Mouse (Mus musculus): ENCODE results near the gene Sema6b.

Gene Sema6b

GRCm38 (mm10) chr17:56139858-56140595 lies at the start of gene Sema6b:
TSS of gene Sema6b (minus strand) at chr17:56140343.
- DNase-seq (ENCODE audit: low spot score in 2 of 2), result peak in 1 of 2 experiments; percentile 68

GRCm38 (mm10) chr17:56185281-56186141 lies 45.4 kb upstream of the Sema6b start:
- no peak for DNase-seq (ENCODE audit: low spot score in 2 of 2)

DNA sequence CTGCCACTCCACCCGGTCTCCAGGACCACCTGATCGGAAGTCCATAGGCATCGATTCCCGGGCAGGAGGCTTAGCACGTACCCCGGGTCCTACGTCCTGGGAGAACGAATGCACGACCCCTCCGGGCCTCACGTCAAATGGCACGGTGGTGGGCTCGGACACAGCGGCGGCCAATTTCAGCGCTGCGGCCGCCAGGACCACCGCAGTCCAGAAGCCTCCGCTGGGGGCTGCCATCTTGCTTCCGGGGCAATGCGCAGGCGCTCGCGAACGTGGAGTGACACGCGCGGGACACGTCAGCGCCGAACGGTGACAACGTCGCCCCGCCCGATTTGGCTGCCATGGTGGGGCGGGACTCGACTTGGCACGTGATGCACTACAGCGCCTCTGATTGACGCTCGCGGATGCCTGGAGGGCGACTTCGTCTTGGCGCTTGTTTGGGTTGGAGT lies 43.5 kb upstream of the Sema6b start, which contains the start of gene Mydgf:
Gene Mydgf (minus strand): TSS at position 263 of the 446 bp plus-strand sequence.
- peak; percentile 85 to 97 for DNase-seq (ENCODE audit: low spot score in 2 of 2)

GRCm38 (mm10) chr17:56182975-56183657 lies 43.0 kb upstream of the Sema6b start:
- DNase-seq (ENCODE audit: low spot score in 2 of 2), result no peak

DNA sequence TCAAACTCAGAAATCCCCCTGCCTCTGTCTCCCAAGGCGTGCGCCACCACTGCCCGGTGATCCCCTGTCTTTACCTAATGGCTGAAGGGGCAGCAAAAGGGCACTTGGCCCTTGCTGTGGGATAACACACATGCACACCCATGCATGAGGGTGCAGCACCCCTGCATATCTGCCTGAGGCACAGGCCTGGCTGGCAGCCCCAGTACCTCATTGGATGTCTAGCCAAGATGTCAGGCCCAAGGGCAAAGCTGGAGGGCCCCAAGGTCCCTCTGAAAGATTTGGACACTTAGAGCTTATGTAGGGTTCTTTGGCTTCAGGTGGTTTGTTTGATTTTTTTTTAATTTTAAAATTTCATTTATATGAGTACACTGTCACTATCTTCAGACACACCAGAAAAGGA lies 35.3 kb upstream of the Sema6b start:
- DNase-seq (ENCODE audit: low spot score in 2 of 2), result no peak

- DNase-seq (ENCODE audit: low spot score in 2 of 2), result peak in 1 of 2 experiments; percentile 46
Measured at GRCm38 (mm10) chr17:56173401-56174046, 33.4 kb upstream of the Sema6b start.

DNA sequence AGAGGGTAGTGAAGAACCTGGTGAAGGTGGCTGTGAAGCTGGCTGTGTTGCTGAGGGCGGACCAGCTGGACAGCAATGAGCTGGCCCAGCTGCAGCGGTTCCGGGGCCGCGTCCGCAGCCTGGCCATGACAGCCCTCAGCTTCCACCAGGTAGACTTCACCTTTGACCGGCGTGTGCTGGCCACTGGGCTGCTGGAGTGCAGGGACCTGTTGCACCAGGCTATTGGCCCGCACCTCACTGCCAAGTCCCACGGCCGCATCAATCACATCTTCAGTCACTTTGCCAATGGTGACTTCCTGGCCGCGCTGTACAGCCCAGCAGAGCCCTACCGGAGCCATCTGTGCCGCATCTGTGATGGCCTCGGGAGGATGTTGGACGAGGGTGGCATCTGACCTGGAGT lies 31.7 kb upstream of the Sema6b start:
- no peak for DNase-seq (ENCODE audit: low spot score in 2 of 2)

DNA sequence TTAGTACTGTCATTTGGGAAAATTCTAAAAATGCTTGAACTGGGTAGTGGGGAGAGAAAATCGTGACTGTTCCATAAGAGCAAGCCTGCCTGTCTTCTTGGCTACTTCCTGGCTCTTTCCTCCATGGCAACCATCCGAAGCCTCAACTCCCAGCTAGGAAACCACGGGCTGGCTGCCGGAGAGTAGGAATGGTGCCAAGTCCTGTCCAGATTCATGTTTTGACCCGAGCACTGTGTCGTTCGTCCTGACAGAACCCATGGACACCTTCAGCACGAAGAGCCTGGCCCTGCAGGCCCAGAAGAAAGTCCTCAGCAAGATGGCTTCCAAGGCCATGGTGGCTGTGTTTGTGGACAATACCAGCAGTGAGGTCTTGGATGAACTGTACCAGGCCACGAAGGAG lies 31.3 kb upstream of the Sema6b start:
- DNase-seq (ENCODE audit: low spot score in 2 of 2), result no peak

GRCm38 (mm10) chr17:56170636-56171035 lies 30.5 kb upstream of the Sema6b start:
- DNase-seq (ENCODE audit: low spot score in 2 of 2), result no peak

- DNase-seq (ENCODE audit: low spot score in 2 of 2), result no peak
Measured at GRCm38 (mm10) chr17:56169830-56170229, 29.7 kb upstream of the Sema6b start.

DNA sequence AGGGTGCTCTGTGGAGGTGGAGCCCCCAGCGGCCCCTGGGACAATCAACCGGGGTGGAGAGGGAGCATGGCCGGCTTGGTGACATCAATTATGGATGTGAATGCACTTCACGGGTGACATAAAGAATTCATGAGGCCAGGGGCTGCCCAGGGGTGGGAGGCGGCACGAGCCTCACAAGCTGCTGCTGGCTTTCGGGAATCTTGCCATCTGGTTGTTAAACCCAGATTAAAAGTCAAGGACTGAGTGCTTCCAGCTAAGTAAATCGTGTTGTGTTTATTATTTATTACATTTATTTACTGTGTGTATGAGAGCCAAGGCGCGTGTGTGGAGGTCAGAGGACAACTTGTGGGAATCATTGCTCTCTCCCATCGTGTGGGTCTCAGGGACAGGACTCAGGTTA lies 25.5 kb upstream of the Sema6b start:
- DNase-seq (ENCODE audit: low spot score in 2 of 2), result no peak

GRCm38 (mm10) chr17:56164510-56164909 lies 24.4 kb upstream of the Sema6b start:
- DNase-seq (ENCODE audit: low spot score in 2 of 2), result no peak

DNA sequence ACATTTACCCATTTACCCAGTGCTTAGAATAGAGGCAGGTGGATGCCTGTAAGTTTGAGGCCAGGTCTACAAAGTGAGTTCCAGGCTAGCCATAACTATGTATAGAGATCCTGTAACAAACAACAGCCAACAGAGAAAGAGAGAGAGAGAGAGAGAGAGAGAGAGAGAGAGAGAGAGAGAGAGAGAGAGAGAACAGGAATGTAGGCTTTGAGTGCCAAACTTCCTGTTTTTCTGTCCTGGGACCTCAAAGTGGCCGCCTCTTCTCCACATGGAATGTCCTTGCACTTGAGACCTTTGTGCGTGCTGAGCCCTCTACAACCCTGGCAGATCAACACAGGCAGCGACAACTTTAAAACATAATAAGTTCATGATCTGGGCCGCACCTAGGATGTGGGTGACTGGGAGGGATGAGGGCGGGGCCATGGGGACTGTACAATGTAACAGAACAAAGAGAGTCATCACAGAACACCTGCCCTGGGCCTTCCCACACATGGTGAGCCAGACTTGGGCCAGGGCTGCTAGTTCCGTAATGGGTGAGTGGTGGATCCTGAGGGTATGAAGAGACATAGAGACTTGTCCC lies 23.5 kb upstream of the Sema6b start:
- peak in 1 of 2 experiments; percentile 58 for DNase-seq (ENCODE audit: low spot score in 2 of 2)

GRCm38 (mm10) chr17:56162231-56162774 lies 22.2 kb upstream of the Sema6b start, which contains the start of gene Tnfaip8l1:
TSS of gene Tnfaip8l1 (plus strand) at chr17:56162477.
- peak; percentile 76 to 92 for DNase-seq (ENCODE audit: low spot score in 2 of 2)

GRCm38 (mm10) chr17:56159729-56160128 lies 19.6 kb upstream of the Sema6b start:
- DNase-seq (ENCODE audit: low spot score in 2 of 2), result peak in 1 of 2 experiments; percentile 56

DNA sequence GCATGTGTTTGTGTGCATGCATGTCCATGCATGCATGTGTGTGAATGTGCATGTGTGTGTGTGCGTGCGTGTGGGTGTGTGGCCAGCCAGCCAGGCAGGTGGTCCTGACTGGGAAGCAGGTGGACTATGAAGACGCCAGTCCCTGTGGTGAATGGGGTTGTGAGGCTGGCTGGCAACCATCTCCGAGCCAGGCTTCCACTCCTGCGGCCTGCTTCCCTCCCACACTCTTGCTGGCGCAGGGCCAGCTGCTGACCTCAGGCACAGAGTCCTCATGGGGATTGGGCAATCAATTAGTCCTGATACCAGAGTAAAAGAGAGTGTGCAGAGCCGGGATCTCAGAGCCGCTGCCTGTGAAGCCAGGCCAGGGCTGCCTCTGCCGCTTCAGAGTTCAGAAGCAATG lies 13.5 kb upstream of the Sema6b start:
- no peak for DNase-seq (ENCODE audit: low spot score in 2 of 2)

DNA sequence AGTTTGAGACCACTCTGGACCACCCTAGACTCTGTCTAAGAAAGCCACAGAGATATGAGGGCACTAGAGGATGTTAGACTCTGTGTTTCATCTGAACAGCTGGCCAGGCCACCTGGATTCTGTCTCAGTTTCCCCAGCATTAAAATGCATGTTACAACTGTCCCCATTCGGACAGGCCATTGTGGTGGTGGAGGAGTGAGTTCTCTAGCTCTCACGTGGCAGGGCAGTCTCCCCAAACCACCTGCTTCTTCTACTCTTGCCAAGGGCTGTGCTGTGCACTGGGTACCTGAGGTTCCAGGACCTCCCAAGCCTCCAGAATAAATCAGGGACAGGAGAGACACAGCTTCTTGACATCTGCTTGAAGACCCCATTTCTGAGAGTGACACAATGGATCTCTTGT lies 9.8 kb upstream of the Sema6b start:
- no peak for DNase-seq (ENCODE audit: low spot score in 2 of 2)

DNA sequence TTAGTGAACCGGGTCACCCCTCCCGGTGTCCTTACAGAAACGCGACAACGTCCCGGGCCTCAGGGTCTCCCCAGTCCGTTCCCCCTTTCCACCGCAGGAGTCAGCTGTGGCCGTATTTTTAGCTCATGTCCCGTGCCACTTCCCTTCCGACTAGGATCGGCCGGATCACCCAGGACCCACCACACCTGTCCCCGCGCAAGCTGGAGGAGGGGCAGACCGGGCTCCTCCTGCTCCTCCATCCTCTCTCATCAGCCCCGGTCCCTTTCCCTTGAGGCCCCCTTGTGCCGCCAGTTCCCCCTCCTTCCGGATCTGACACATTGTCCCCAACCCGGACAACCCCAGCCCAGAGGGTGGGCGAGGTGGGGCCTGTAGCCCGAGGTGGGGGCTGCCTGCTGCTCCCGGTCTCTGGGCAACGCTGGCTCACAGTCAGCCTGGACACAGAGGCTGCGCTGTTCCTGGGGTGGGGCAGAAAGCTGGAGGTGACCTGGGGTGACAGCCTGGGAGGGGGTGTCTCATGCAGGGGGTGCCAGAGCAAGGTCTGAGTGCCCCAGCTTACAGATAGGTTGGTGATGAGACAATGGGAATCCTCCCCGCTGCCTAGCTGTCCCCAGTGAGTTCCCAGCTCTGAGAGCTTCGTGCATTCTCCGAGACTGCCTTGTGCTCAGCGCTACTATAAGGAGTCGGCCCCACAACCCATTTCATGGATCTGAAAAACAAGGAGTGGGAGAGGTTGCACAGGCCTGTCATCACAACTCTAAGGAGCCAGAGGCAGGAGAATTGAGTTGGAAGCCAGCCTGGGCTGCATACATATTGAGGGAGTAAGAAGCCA lies 8.9 kb upstream of the Sema6b start:
- DNase-seq (ENCODE audit: low spot score in 2 of 2), result no peak

DNA sequence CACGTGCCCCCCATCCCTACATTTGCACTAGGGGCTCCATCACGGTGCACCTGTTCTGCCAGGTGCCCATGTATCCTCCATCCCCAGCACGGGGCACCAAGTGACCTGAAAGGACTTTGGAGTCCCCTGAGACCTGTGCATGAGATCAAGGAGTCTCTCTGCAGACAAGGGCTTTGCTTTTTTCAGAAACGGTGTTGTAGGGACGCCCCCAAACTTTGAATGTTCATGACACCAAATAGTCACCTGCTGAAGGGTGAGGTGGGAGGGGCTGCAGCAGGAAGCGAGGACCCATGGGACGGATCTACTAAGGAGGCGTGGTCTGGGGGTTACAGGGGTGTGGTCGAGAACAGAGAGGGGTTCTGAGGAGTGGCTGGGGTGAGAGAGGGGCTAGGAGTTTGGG lies 8.1 kb upstream of the Sema6b start:
- DNase-seq (ENCODE audit: low spot score in 2 of 2), result no peak

DNA sequence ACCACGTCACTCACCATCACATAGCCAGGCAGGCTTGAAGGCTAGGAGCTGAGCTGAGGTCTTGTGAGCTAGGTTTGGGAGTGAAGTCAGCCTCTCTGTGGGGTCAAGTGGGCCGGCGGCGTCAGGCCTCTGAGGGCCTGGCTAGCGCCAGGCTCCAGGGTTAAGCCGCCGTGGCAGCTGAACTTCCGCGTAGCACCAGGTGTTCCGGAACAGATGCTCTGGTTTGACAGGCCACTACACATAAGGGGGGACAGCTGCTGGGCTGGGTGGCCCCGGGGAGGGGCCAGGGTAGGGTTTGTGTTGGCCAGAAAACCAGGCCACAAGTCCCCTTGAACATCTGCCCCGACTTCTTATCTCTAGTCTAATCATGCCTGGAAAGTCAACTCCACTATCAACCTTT lies 7.3 kb upstream of the Sema6b start:
- no peak for DNase-seq (ENCODE audit: low spot score in 2 of 2)
